Mouse (Mus musculus): ENCODE measurements at regions not wholly inside any gene's neighbourhood (a gene's known extent, or its start where the extent isn't known, plus 50 kb on each side); places are given as distances from the start of the nearest gene placed in this dataset.

- TF ChIP-seq POLR2A (IDR thresholded peaks at IDR 0.05; ENCODE audit: extremely low read depth, insufficient read depth, low read length) (no peak), CTCF (IDR thresholded peaks at IDR 0.05; ENCODE audit: extremely low read depth, insufficient read depth, low read length) (no peak)
These were observed 216.2 kb downstream of the Foxa2 start for GRCm38 (mm10) chr2:147830551-147830950.
